Mouse (Mus musculus) gastrocnemius, adult 18-20 months (tissue): ENCODE results near the gene Dck. TPM values are rescaled to one million over a fixed set of nuclear protein-coding genes. Genes with fewer than 3 reads are reported as not detected.
A peak's percentile ranks its signal among the peaks of the same experiment; 100 is the strongest.
"Not testable (repeated sequence)": the region's sequence is repeated elsewhere in the genome, so short reads cannot be mapped to it uniquely, and the experiment has no call there.

Experiments used
- DNase-seq: peaks from one replicate; pipeline ENCODE4 v3.0.0; 2021; ENCODE audit warnings: low spot score
- long read RNA-seq, 2 experiments: library from polyadenylated mRNA; stranded (forward); transcript quantifications; one replicate each; pipeline ENCODE4 v2.0.0; 2021
- total RNA-seq, 2 experiments: library from RNA; stranded (reverse); gene quantifications; 2 replicates each; pipeline ENCODE4 v1.2.3; 2021

Gene Dck
- 1 to 10 TPM; 1.3 TPM for total RNA-seq
- long read RNA-seq, experiment 1, partial matches to known transcripts = 1 of 3 reads
- long read RNA-seq, experiment 1, other reads (novel, unspliced or antisense) = 0 of 3 reads
- long read RNA-seq, experiment 2, partial matches to known transcripts = 1 of 1 reads
- long read RNA-seq, experiment 2, other reads (novel, unspliced or antisense) = 0 of 1 reads

DNA sequence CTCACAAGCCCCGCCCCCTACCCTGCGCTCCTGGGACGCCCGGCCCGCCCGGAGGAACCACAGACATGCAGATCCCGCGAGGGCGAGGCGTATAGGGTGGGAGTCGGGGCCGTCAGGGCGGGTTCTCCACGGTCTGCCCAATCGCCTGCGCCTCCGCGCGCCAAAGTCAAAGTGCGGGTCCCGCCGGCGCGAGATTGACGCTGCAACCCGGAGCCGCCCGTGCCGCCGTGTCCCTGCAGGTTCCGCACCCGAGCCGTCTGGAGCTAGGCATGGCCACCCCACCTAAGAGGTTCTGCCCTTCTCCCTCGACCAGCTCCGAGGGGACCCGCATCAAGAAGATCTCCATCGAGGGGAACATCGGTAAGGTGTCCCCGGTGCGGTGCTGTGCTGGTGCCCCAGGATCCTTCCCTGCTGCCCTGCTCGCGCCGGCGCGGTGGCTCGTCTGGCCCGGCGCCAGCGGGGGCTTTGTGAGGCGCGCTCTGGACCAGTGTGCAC lies at the start of gene Dck:
Dck (plus strand) TSS at position 10 of the 495 bp plus-strand sequence.
- peak; percentile 98 for DNase-seq

DNA sequence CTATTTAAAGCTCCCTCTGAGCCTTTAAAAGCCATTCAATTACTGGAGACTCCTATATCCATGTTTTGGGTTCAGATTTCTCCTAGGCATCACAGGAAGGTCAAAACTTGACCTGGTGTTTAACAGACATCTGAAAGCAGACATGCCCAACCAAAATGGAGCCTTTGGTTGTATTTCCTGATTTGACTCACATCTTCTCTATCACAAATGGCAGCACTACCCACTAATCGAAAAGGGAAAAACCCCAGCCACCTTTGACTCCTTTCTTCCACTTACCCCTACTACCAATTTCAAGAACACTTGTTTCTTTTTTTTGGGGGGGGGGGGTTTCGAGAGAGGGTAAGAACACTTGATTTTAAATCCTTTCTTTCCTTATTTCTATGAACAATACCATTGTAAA lies 47.8 kb upstream of the Dck start:
- DNase-seq = no peak

DNA sequence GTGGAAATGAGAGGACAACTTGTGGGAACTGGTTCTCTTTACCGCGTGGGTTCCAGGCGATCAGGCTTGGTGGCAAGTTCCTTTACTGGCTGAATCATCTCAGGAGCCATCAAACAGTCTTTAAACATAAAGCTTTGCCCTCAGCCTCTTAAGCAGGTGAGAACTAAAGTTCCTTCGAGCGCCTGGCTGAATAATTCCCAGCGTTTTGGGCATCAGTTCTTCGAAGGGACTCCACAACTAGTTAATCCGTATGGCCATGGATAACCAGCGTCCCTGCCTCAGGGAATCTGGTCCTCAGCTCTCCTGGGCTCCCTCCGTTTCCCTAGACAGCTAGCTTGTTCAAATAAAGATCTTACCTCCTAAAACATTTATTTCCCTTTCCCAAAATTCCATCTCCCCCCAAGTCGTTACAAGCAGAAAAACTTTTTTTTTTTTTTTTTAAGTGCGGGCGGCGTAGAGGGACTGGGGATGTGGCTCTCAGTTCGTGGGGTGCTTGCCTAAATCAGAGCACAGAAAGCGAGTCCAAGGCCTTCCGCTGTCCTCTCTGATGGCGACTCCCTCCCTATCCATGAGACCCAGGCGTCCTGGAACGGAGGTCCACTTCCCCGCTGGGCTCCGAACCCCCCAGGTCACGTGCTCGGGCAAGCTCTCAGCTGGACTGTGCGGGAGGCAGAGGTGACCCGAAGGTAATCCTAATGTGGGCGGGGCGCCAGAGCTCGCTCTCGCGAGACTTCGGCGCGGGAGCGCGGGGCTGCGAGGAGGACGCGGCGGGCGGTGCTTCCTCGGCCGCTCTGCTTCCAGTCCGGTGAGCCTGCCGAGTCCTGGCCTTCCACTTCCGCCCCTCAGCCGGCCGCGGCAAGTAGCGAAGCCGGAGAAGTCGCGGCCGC lies 44.4 kb upstream of the Dck start, which contains the start of gene Mob1b:
Mob1b (plus strand) TSS at position 740 of the 887 bp plus-strand sequence.
- peak; percentile 98 for DNase-seq

DNA sequence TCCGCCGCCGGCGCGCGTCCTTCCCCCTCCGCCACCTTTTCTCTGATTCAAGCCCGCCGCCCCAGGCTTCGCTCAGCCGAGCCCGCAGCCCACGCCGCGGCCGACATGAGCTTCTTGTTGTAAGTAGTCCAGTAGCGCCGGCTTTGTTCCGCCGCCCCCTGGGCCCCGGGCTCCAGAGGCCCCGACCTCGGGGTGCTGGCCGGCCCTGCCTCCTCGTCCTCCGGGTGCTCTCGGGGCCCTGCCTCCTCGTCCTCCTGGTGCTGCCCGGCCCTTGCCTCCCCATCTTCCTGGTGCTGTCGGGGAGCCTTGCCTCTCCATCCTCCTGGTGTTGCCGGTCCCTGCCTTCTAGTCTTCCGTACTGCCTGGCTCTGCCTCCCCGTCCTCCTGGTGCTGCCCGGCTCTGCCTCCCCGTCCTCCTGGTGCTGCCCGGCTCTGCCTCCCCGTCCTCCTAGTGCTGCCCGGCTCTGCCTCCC lies 43.8 kb upstream of the Dck start:
- no peak for DNase-seq

DNA sequence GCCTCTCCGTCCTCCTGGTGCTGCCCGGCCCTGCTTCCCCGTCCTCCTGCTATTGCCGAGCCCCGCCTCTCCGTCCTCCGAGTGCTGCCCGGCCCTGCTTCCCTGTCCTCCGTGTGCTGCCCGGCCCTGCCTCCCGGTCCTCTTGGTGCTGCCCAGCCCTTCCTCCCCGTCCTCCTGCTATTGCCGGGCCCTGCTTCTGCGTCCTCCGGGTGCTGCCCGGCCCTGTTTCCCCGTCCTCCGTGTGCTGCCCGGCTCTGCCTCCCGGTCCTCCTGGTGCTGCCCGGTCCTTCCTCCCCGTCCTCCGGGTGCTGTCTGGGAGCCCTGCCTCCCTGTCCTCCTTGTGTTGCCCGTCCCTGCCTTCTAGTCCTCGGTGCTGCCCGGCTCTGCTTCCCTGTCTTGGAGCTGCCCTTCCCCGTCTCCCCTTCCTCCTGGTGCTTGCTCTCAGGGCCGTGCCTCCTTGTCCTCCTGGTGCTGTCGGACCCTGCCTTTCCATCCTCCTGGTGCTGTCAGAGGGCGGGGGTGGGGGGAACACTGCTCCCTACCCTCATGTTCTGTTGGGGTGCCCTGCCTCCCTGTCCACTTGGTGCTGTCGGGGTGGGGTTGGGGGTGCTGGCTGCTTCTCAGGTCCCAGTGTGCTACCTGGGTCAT lies 43.1 kb upstream of the Dck start:
- DNase-seq = no peak

DNA sequence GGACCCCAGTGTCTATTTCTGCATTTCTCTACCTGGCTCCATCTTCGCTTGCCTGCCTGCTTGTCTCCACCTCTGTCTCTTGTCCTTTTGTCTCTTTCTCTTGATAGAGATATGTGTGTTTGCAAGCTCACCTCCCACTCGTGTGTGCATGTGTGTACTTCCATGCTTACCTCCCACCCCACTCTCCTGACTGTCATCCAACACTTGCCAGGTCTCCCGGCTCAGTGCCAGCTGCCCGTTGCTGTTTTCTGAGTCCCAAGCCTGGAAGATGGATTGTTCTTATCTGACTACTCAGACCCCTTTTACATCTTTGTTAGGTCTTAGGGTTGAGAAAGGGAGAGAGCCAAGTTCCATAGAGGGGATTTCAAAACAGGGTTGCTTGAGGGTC lies 42.6 kb upstream of the Dck start:
- DNase-seq = no peak

DNA sequence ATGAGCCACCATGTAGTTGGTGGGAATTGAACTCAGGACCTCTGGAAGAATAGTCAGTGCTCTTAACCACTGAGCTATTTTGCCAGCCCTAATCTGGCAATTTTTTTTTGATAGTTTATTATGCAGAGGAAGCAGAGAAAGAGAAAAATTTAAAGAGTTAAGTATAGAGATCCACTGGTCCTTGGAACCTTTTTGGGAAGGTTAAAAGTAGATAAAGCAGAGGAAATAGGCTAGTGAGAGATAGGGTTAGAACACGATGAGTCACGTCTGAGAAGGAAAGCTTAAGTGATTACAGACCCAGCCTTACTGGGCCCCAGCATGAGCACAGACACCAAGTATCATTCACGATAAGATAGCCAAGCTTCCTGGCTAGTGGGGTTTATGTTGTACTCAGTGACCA lies 40.8 kb upstream of the Dck start:
- DNase-seq = no peak

DNA sequence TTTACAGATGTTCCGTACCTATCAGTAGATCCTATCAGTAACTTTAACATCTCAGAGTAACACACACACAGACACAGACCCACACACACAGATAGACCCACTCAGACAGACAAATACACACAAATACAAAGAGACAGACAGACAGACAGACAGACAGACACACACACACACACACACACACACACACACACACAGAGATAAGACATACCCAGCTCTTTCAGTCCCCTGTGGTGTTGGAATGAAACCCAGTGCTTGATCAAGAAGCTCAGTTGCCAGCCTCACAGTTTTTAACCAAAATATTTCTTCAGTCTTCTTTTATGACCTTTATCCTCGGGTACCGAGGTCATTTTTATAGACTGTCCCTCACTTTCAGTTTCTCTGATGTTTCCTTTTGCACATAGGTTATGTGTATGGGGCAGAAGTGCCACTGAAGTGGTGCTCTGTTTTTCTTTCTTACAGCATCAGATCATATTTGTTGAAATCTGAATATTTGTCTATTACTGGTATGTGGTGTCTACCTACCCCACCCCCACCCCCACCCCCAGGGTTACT lies 37.1 kb upstream of the Dck start:
- DNase-seq = no peak

DNA sequence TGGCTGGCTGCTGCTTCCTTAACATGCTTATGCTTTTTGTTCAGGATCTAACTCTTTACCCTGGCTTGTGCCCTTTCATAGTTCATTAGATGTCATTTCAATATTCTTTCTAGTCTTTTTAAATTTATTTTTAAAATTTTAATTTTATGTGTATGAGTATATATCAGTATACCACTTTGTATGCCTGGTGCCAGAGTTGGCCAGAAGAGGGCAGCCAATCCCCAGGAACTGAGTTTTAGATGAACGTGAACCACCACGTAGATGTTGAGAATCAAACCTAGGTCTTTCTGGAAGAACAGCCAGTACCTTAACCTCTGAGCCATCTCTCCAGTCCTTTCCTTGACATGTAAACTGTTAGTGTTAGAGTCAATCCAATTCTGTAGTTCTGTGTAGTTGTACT lies 30.0 kb upstream of the Dck start:
- no peak for DNase-seq

DNA sequence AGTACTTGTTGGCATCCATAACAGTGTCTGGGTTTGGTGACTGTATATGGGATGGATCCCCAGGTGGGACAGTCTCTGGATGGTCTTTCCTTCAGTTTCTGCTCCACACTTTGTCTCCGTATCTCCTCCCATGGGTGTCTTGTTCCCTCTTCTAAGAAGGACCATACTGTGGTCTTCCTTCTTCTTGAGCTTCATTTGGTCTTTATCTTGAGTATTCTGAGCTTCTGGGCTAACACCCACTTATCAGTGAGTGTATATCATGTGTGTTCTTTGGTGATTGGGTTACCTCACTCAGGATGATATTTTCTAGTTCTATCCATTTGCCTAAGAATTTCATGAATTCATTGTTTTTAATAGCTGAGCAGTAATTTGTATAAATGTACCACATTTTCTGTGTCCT lies 23.7 kb upstream of the Dck start:
- not testable (repeated sequence) for DNase-seq

DNA sequence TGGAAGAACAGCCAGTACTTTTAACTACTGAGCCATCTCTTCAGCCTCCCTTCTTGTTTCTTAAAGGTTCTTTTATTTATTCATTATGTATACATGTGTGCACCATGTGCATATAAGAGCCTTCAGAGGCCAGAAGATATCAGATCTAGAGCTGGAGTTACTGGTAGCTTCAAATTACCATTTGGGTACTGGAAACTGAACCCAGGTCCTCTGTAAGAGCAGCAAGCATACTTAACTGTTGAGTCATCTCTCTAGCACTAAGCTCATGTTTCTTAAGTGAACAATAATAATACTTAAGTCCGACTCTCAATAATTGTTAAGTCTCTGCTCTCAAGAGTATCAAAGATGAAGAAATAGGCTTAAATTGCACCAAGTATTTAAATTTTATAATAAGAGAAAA lies 17.0 kb upstream of the Dck start:
- no peak for DNase-seq

DNA sequence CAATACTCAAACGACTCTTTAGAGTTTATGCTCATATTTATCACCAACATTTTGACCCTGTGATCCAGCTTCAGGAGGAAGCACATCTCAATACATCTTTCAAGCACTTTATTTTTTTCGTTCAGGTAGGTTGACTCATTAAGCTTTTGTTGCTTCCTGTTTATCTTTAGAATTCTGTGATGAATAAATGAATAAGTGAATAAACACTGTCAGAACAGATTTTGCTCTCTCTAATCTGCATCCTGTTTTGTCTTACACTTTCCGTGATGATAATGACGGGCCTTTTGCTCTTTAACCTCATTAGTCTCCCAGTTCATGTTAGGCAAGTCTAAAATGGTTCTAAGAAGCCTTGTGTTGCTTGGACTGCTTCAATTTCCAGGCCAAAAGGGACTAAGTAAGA lies 11.6 kb upstream of the Dck start:
- DNase-seq = no peak

DNA sequence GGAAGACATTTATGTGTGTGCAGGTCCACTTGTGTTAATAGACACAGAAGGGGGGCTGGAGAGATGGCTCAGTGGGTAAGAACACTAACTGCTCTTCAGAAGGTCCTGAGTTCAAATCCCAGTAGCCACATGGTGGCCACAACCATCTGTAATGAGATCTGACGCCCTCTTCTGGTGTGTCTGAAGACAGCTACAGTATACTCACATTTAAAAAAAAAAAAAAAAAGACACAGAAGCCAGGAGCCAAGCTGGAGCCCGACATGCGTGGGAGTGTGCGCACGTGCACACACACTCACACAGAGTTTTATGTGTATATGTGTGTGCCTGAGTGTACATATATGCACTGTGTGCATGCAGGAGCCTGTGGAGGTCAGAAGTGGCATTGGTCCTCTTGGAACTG lies 2.2 kb upstream of the Dck start:
- no peak for DNase-seq

DNA sequence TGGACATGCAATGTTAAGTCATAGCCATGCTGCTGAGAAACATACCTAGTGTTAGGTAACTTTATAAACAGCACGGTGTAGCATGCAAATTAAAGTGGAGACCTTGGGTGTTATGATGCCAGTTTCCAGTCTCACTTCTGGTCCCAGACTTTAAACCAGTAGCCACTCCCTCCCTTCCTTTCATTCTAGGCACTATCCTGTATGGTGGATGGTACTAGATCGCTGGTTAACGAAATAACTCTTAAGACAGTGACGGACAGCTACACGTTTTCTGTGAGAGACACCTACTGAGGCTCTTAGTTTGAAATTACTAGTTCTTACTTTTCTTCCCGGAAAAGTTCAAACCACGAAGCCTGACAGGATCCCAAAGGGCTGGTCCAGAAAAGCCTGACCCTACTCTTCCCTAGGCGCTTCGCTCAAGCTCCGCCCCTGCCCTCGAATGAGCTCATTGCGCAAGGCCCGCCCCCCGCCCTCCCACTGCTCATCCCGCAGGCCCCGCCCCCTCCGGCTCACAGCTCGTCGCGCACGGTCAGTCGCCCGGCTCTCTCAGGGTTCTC lies 288 bp upstream of the Dck start:
- DNase-seq = no peak

DNA sequence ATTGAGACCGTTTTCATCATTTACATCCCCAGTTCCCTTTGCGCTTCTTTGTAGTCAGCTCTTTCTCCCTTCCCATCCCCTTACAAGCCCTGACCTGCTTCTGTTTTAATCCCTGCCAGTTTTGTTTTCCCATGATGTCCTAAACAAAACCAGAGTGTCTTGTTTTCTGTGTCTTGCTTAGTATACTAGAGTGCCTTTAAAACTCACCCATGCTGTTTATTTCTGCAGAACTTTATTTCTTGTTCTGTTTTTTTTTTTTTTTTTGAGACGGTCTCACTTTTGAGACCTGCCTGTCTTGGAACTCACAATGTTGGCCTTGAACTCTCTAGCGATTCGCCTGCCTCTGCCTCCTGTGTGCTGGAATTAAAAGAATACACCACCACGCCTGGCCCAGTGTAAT lies 791 bp downstream of the Dck start:
- no peak for DNase-seq

DNA sequence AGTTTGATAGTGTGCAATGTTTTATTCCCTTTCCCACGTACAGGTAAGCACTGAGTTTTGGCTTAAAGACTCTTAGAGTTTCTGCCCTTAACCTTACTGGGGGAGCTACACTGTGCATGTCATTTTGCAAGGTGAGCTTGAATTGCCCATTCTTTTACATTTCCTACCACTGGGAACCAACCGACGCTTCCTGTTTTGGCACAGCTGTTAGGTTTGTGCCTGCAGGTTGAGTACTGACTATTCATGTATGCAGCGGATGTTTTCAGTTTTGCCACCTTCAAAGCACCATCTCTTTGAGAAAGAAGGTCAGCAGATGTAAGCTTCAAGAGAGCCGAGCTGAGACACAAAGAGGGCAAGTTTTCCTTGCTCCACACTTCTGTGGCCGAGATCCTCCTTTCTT lies 1.3 kb downstream of the Dck start:
- DNase-seq = no peak

DNA sequence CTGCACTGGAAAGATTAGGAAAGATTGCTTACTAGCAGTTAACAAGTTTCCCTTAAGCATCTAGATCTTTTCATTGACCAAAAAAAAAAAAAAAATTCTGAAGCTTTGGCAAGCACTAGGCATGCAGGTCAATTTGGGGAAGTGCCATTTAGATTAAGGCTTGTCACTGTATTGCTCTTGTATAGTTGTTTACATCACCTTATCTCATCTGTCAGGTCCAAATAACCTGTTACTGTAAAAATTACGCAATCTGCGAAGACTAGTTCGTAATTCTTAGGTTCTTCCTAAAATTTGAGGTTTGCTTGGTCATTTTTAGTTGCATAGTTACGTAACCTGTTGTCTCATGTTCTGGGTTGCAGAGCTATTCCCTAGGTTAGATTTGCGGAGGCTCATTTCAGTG lies 2.1 kb downstream of the Dck start:
- DNase-seq = no peak

DNA sequence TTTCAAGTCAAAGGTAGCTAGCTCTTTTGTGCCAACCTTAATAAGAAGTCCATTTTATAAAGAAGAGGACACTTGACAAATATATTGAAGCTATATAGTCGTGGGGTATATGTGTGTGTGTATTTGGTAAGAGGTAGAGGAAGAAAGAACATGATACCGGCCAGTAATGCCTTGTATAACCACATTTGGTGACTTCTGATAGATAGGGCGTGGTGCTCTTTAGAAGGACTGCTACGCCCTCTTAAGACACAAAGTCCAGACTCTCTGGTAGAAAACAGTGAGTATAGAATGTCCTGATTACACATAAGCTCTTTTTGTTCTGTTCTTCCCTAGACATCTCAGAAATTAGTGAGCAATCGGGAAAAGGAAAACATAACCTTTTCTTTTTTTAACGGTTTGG lies 3.4 kb downstream of the Dck start:
- DNase-seq = no peak

DNA sequence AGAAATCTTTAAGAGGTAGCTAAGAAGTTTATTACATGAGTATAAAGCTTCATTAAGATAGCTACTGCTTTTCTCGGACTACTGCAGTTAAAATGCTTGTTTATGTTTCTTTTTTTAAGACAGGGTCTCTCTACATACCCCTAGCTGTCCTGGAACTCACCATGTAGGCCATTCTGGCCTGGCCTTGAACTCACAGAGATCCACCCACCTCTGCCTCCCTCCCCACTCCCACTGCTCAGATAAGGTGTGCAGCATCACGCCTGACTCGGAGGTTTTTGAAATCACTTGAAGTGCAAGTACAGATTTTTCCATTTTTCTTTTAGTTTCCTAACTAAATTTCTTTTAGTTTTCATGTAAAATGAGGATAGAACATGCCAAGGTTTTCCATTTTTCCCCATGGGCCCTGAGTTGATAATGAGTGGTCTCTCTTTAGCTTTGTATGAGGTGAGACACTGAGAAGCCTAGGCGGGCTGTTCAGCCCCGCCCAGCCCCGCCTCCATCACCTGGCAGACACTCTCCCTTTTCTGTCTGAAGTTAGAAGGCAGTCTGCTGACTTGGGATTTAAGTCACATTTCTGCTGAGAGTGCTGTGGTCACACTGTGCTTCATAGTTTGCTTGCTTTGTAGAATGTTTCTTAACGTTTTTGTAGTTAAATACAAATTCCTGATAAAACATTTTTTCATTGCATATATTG lies 17.4 kb downstream of the Dck start:
- DNase-seq = no peak

DNA sequence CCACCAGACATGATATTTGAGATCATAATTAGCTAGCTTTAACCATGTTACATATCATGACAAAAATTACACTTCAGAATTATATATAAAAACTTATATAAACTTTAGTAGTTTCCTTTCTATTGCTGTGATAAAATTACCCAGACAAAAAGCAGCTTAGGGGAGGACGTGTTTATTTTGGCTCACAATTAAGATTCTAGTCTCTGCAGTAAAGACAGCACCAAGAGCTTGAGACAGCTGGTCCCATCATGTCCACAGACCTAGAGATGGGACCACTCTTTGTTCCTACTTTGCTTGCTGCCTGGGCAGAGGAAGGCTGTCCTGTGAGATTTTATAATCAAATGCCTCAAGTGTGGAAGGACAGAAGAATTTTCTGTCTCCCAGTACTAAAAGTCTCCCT lies 20.3 kb downstream of the Dck start:
- DNase-seq = no peak

DNA sequence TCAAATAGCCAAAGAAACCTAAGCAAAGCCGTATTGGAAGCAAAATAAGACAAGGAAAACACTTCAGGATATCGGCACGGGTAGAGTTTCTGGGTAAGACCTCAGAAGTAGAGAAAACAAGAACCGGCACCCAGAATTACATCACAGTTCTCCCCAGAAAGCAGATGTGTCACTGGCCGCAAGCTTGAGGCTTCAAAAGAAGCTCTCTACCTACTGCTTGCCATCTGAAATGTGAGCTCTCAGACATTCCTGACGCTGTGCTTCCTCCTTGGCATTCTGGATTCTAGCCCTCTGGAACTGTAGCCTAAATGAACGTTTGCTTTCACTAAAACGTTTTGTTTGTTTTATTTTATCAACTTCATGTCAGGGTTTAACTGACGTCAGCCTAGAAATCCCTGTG lies 25.9 kb downstream of the Dck start:
- no peak for DNase-seq
